Mouse (Mus musculus): ENCODE results near the gene Fam50b. TPM values are rescaled to one million over a fixed set of nuclear protein-coding genes. Genes with fewer than 3 reads are reported as not detected.

The Fam50b gene
- polyA plus RNA-seq (2012; rRNA removed) (0.04 TPM in 1 of 2 replicates, not detected in the other), polyA plus RNA-seq (2014; fragmentation: Nextera tagmentation; extraction: Ambion mirVana) (not detected in 2 replicates)

DNA sequence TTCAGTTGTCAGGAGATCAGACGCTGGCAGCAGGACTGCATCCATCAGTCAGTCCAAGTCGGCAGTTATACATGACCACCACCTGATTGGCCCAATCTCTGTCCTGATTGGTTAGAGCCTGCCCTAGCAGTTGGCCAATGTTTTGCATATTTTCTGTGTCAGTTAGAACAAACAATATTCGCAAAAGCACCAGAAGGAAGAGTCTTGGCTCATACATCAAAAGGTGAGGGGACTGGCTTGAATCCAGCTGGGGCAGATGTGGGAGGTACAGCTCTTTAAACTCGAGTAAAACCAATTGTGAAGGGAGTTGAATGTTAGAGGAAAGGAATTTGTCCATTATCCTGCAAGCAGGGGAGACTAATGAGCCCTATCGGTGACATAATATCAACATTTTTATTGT lies at the start of gene Fam50b:
Gene Fam50b (plus strand): TSS at position 165 of the 400 bp plus-strand sequence.
- no peak for TF ChIP-seq CTCF (IDR thresholded peaks at IDR 0.05; ENCODE audit: low read depth)
- TF ChIP-seq EP300 (IDR thresholded peaks at IDR 0.05; ENCODE audit: low read depth) = no peak
- no peak within 1 kb of the TSS for H3K27ac ChIP-seq
- H3K4me2 ChIP-seq (ENCODE audit: low read depth) = no peak within 1 kb of the TSS
- no peaks in the 10 kb centered on the region for H3K9me3 ChIP-seq (ENCODE audit: control insufficient read depth, low read length)
- no peaks in the 10 kb centered on the region for H3K36me3 ChIP-seq (replicated peaks; ENCODE audit: control insufficient read depth, insufficient read depth, low read depth)
- ATAC-seq (ENCODE audit: insufficient read depth) (no peak), DNase-seq (ENCODE audit: low read depth in 3 of 3, low spot score in 3 of 3) (no peak)
- H3K9ac ChIP-seq (replicated peaks) = no peak within 1 kb of the TSS
- no peaks in the 10 kb centered on the region for H3K27me3 ChIP-seq (ENCODE audit: control insufficient read depth, insufficient read depth, low read length)
- 48% methylated on average over 5 of the region's 5 CpGs for WGBS (ENCODE audit: insufficient replicate concordance)
- no peak within 1 kb of the TSS for H3K4me3 ChIP-seq (ENCODE audit: insufficient read depth in 1 of 2, low read depth in 2 of 2, low read length in 2 of 2)
- H3K4me1 ChIP-seq (replicated peaks; ENCODE audit: control insufficient read depth in 2 of 2, insufficient read depth in 2 of 2, low read length in 1 of 2) = peaks cover 0 to 10% of the 10 kb centered on the region in 2 experiments; a peak in 1 of 4 replicates

DNA sequence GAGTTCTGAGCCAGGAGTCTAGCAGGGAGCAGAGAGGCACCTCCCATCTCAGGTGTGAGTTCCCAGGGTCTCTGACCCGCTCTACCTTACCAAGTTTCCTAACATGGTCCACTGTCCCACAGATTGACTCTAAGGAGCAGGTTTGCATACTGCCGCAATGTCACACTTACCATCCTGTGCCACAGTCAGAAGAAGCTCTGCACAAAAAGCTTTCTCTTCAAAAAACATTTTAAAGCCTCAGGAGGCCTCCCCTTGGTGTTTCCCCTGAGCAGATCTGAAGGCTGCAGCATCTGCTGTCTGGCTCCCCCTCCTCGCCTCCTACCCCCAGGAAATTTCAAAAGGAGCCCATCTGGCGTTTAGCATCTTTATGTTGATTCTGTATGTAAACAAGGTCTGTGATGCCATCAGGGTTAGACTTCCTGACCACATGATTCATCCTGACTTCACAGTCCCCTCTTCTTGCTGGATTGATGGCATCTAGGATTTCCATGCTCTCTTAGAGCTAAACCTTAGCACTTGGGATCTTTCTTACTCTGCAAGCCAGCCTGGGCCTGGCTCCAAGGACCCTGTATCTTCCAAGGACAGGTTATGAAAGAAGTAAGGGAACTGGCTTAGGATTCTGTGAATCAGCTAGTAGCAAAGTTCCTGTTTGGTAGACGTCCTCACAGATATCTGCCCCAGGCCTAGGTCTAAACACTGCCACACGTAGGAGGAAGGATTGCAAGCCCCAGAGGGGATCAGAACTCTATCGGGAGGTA lies 49.5 kb upstream of the Fam50b start:
- H3K9me3 ChIP-seq (ENCODE audit: control insufficient read depth, low read length) = no peaks in the 10 kb centered on the region
- no peak for DNase-seq (ENCODE audit: low read depth in 3 of 3, low spot score in 3 of 3)
- 53% methylated on average over 7 of the region's 7 CpGs for WGBS (ENCODE audit: insufficient replicate concordance)
- H3K4me1 ChIP-seq (replicated peaks; ENCODE audit: control insufficient read depth in 2 of 2, insufficient read depth in 2 of 2, low read length in 1 of 2) = no peaks in the 10 kb centered on the region
- H3K36me3 ChIP-seq (replicated peaks; ENCODE audit: control insufficient read depth, insufficient read depth, low read depth) = no peaks in the 10 kb centered on the region
- no peak overlapping the region for H3K4me3 ChIP-seq (ENCODE audit: insufficient read depth in 1 of 2, low read depth in 2 of 2, low read length in 2 of 2)
- no peak overlapping the region for H3K4me2 ChIP-seq (ENCODE audit: low read depth)
- no peak overlapping the region for H3K27ac ChIP-seq
- no peak overlapping the region for H3K9ac ChIP-seq (replicated peaks)
- no peak for TF ChIP-seq EP300 (IDR thresholded peaks at IDR 0.05; ENCODE audit: low read depth)
- TF ChIP-seq CTCF (IDR thresholded peaks at IDR 0.05; ENCODE audit: low read depth) = no peak
- no peak for ATAC-seq (ENCODE audit: insufficient read depth)
- no peaks in the 10 kb centered on the region for H3K27me3 ChIP-seq (ENCODE audit: control insufficient read depth, insufficient read depth, low read length)

DNA sequence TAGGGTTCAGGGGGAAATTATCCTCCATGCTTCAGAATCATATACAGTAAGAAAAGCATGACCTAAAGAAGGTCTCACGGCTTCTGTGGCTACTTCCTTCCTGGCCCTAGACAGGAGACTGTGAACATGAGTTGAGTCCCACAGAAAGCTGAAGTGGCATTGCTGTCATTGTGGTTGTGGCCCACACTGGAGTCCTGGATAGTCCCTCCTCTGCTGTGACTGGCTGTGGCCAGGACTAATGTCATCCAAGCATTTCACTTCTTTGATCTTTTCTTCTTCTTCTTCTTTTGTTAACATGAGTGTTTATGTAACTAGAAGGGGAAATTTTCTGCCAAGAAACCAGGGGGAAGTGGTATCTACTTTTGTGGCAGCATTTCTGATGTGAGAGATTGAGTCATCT lies 43.6 kb upstream of the Fam50b start:
- Histone ChIP-seq H3K4me2 (ENCODE audit: low read depth) (no peak overlapping the region), H3K4me1 (replicated peaks; ENCODE audit: control insufficient read depth in 2 of 2, insufficient read depth in 2 of 2, low read length in 1 of 2) (no peaks in the 10 kb centered on the region), H3K4me3 (ENCODE audit: insufficient read depth in 1 of 2, low read depth in 2 of 2, low read length in 2 of 2) (no peak overlapping the region), H3K36me3 (replicated peaks; ENCODE audit: control insufficient read depth, insufficient read depth, low read depth) (no peaks in the 10 kb centered on the region), H3K9me3 (ENCODE audit: control insufficient read depth, low read length) (no peaks in the 10 kb centered on the region), H3K27me3 (ENCODE audit: control insufficient read depth, insufficient read depth, low read length) (no peaks in the 10 kb centered on the region), H3K27ac (no peak overlapping the region), H3K9ac (replicated peaks) (no peak overlapping the region)
- 19% methylated on average over 1 of the region's 1 CpGs for WGBS (ENCODE audit: insufficient replicate concordance)
- DNase-seq (ENCODE audit: low read depth in 3 of 3, low spot score in 3 of 3) (no peak), ATAC-seq (ENCODE audit: insufficient read depth) (no peak)
- no peak for TF ChIP-seq CTCF (IDR thresholded peaks at IDR 0.05; ENCODE audit: low read depth)
- no peak for TF ChIP-seq EP300 (IDR thresholded peaks at IDR 0.05; ENCODE audit: low read depth)

DNA sequence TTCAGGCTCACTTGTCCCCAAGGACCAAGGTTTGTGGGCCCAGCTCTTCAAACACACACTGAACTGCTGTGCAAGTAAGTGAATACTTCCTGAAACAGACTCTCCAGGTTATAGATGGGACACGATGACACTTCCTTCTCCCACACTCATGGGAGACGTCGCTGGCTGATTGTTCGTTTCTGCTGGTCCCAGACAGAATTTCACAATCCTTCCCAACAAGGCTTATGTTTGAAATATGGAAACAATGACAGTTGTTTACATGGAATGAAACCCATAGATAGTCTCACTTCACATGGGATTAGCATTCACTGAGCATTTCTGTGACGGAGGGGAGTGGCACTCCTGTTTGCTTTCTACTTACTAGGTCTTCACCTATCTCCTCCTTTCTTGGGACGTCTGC lies 41.5 kb upstream of the Fam50b start:
- no peaks in the 10 kb centered on the region for H3K9me3 ChIP-seq (ENCODE audit: control insufficient read depth, low read length)

DNA sequence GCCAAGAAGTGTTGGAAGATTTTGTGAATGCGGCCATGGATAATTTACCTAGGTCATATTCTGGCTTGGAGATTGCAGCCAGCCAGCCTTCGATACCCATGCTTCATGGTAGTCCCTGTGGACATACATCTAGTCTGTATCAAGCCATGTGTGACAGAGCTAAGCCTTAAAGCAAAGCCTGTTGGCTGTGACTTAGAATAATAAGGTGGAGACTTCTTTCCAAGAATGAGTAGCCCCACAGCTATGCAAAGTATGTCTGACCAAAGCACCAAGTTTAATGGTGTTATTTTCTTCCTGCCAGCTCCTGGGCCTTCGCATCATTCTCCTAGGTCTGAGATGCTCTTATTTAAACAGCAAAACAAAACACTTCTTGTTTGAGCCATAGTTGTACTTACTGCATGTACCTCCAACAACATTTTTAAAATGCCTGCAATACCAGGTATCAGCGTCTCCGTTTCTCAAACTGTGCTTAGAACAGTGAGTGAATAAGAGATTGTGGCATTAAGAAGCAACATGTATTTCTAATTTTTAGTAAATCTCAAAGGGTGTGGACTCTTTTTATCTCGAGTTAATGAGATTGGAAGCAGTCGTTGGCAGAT lies 37.8 kb upstream of the Fam50b start:
- DNase-seq (ENCODE audit: low read depth in 3 of 3, low spot score in 3 of 3) (no peak), ATAC-seq (ENCODE audit: insufficient read depth) (no peak)
- H3K9me3 ChIP-seq (ENCODE audit: control insufficient read depth, low read length) = no peaks in the 10 kb centered on the region
- no peak overlapping the region for H3K9ac ChIP-seq (replicated peaks)
- no peaks in the 10 kb centered on the region for H3K36me3 ChIP-seq (replicated peaks; ENCODE audit: control insufficient read depth, insufficient read depth, low read depth)
- no peak overlapping the region for H3K4me2 ChIP-seq (ENCODE audit: low read depth)
- no peak overlapping the region for H3K27ac ChIP-seq
- H3K4me3 ChIP-seq (ENCODE audit: insufficient read depth in 1 of 2, low read depth in 2 of 2, low read length in 2 of 2) = no peak overlapping the region
- H3K4me1 ChIP-seq (replicated peaks; ENCODE audit: control insufficient read depth in 2 of 2, insufficient read depth in 2 of 2, low read length in 1 of 2) = no peaks in the 10 kb centered on the region; a peak in 1 of 4 replicates
- H3K27me3 ChIP-seq (ENCODE audit: control insufficient read depth, insufficient read depth, low read length) = no peaks in the 10 kb centered on the region
- no peak for TF ChIP-seq EP300 (IDR thresholded peaks at IDR 0.05; ENCODE audit: low read depth)
- no peak for TF ChIP-seq CTCF (IDR thresholded peaks at IDR 0.05; ENCODE audit: low read depth)
- 63% methylated on average over 7 of the region's 7 CpGs for WGBS (ENCODE audit: insufficient replicate concordance)

More for the DNA sequence above, 41.5 kb upstream of the Fam50b start:
- no peaks in the 10 kb centered on the region; a peak in 1 of 4 replicates for H3K4me1 ChIP-seq (replicated peaks; ENCODE audit: control insufficient read depth in 2 of 2, insufficient read depth in 2 of 2, low read length in 1 of 2)
- no peak for DNase-seq (ENCODE audit: low read depth in 3 of 3, low spot score in 3 of 3)
- no peak overlapping the region for H3K4me2 ChIP-seq (ENCODE audit: low read depth)
- TF ChIP-seq EP300 (IDR thresholded peaks at IDR 0.05; ENCODE audit: low read depth) = no peak
- no peak for TF ChIP-seq CTCF (IDR thresholded peaks at IDR 0.05; ENCODE audit: low read depth)
- WGBS (ENCODE audit: insufficient replicate concordance) = 32% methylated on average over 6 of the region's 6 CpGs
- no peak overlapping the region for H3K9ac ChIP-seq (replicated peaks)
- ATAC-seq (ENCODE audit: insufficient read depth) = no peak
- no peak overlapping the region for H3K27ac ChIP-seq
- H3K4me3 ChIP-seq (ENCODE audit: insufficient read depth in 1 of 2, low read depth in 2 of 2, low read length in 2 of 2) = no peak overlapping the region
- no peaks in the 10 kb centered on the region for H3K36me3 ChIP-seq (replicated peaks; ENCODE audit: control insufficient read depth, insufficient read depth, low read depth)
- no peaks in the 10 kb centered on the region for H3K27me3 ChIP-seq (ENCODE audit: control insufficient read depth, insufficient read depth, low read length)

Data from liver, embryonic 14.5 days (tissue).